Mouse (Mus musculus) sigmoid colon, adult 10 weeks (tissue): ENCODE measurements around the gene Gm20425. TPM values are rescaled to one million over a fixed set of nuclear protein-coding genes. Genes with fewer than 3 reads are reported as not detected.

Source experiments
- polyA plus RNA-seq: library from polyadenylated mRNA; stranded (reverse); fragments of 350-450 nt; fragmentation: Illumina TruSeq; extraction: RNeasy Lipid Tissue Mini Kit (QIAGEN cat#74804); gene quantifications from one replicate; pipeline ENCODE4 v1.2.3, GENCODE M21; 2014; ENCODE audit warnings: low read depth, low replicate concordance

Gm20425 gene
- polyA plus RNA-seq, result 2.1 TPM

GRCm38 (mm10) chr9:103230151-103230951, at the start of gene Gm20425, which contains the start of gene Trf:
TSS of gene Gm20425 (minus strand) at chr9:103230307.
TSS of gene Trf (minus strand) at chr9:103230444.

GRCm38 (mm10) chr9:103201561-103202260, 28.4 kb downstream of the Gm20425 start, which contains the start of gene Srprb:
TSS of gene Srprb (minus strand) at chr9:103202137.

Other genes with a start within 250 kb of the Gm20425 start
- 10.6 TPM for gene Slco2a1, start 241.6 kb downstream of the Gm20425 start, polyA plus RNA-seq
- gene Rab6b, start 118.5 kb downstream of the Gm20425 start, polyA plus RNA-seq, result 5.4 TPM
- gene Srprb, start 28.2 kb downstream of the Gm20425 start, polyA plus RNA-seq, result 8.4 TPM
- 83.4 TPM for gene Trf, start 137 bp upstream of the Gm20425 start, polyA plus RNA-seq
- gene 1300017J02Rik, start 74.8 kb upstream of the Gm20425 start, polyA plus RNA-seq, result not detected
- 37.3 TPM for gene Topbp1, start 74.9 kb upstream of the Gm20425 start, polyA plus RNA-seq
- gene Cdv3, start 135.5 kb upstream of the Gm20425 start, polyA plus RNA-seq, result 151 TPM